Mouse (Mus musculus) cerebellum, adult 2 months (tissue): ENCODE results near the gene Kcnh1.

Source experiments
- CTCF ChIP-seq: fragments of 200-500 bp; IDR thresholded peaks from 2 replicates; pipeline ENCODE4 v1.5.1; 2011; ENCODE audit warnings: low read depth, mild to moderate bottlenecking, control low read depth, low read length, moderate library complexity, borderline replicate concordance; ENCODE audit not compliant: insufficient read depth
- POLR2A ChIP-seq: fragments of 200-500 bp; IDR thresholded peaks from 2 replicates; pipeline ENCODE4 v1.6.1; 2011; ENCODE audit warnings: low read length, control low read depth, borderline replicate concordance; ENCODE audit not compliant: insufficient read depth

DNA sequence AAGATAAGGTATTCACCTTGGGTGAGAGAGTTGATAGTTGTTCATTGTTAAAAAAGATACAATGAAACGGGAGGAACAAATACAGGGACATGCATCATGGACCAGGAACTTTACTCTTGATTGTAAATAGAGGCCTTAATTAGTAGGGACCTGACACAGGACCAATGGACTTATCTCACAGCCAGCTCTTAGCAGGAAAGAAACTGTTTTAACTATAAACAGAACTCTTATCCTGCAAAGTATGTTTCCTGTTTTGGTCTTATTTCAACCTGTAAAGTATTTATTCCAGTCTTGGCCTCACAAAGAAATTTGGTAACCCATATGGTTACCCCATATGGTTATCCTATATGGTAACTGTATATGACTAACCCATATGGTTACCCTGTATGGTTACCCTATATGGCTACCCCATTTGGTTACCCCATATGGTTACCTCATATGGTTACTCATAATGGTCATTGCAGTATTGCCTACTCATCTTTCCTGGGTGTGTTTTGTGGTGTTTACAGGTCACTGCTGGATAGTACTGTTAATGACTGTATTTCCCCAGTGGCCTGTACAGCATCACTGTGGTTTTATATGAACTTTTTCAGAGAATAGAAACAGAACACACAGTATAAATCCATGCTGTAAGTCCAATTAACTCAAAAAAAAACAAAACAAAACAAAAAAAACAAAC lies 125.0 kb downstream of the Kcnh1 start:
- TF ChIP-seq POLR2A (no peak), CTCF (no peak)
